Mouse (Mus musculus) T-helper 2 cell (primary cell): ENCODE measurements around the gene Tead1.

Experiments used
- in situ Hi-C: fragments of 300-600 bp; cut with MboI, MseI; formaldehyde crosslinking; loops from one replicate; pipeline ENCODE4 v1.15.1; 2025; ENCODE audit warnings: high pct_unique_total_duplicates

Gene Tead1

DNA sequence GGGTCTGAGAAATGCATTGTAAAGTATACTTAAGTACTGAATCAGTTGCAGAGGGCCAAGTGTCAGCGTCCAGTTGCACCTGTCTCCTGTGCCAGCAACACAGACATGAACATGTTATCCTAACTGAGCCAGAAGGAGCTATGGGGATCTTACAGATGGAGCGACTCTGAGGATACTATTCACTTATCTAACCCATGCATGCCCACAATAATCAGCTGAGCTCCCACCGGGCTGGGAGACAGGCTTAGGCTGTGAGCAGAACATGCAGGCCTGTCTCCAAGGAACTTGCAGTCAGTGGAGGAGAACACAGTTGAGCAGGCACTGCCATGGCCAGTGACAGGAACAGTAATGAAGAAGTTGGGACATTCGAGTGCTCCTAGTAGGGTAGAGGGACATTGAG is 42.7 kb downstream of the Tead1 start:
- in situ Hi-C loops = no loop called here

DNA sequence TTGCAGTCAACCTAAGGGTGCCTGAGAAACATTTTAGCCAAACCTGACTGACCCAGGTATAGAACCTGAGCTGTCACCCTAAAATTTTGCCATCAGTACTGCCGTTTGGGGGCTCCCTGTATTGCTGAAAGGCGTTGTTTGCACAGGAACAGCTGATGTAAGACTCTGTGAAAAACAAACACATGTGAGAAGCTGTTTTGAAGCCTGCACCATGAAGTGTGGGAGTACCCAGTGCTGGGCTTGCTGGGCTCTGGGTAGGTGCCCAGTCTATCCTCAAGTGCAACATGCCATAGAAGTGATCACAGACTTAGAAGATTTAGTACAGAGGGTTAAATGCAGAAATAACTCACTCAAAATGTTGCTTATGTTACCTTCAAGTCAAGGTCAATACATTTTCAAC is 49.3 kb downstream of the Tead1 start:
- in situ Hi-C loops = no loop called here

DNA sequence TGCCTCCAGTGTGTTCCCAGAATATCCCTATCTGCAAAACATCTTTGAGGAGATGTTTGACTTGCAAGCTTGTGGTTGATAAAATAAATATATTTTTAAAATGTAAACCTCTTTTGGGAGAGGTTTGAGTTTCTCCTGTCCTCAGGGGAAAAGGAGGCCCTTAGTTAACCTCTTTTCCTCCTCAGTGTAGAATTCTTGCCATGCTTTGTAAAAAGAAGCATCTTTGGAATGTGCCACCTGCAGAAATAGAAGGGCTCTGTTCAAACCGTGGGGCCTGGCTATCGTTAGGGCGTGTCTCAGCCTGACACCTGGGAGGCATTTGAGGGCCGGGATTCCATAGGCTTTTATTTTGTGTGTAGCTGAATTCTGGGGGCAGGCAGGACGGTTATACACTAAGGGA is 51.1 kb downstream of the Tead1 start:
- in situ Hi-C loops = no loop called here

DNA sequence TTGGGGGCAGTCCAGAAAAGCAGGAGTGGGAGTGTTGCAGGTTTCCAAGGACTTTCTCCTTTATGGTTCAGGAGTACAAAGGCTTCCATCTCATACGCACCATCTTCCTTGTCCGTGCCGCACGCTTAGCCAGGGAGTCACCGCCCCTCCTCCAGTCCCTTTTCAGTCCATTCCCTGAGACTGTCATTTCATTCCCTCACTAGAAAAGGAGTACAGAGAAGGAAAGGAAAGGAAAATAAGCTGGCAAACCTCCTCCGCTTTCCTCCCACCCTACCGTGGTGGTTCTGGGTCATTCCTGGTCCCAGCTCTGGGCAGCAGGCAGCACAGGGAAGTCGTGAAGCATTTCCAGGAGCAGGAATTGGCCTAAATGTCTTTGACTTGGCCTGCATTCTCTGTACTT is 52.5 kb downstream of the Tead1 start:
- in situ Hi-C loops = no loop called here

DNA sequence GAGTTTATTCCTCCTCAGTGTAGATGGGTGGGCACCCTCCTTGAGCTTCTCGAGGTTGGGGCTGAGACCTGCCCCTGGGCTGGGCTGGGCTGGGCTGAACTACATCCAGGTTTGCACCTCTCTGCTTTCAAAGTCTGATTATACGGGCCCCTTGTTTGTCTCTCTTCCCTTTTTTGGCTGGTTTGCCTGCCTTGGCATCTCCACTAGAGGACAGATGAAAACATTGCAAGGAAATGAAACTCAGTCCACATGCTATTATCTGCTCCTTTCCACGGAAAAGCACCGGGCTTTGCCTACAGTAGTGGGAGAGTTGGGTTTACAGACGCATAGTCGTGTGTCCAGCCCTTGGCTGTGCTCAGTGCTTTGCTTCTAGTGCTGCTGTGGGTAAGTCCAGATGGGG is 60.1 kb downstream of the Tead1 start:
- in situ Hi-C loops = no loop called here

DNA sequence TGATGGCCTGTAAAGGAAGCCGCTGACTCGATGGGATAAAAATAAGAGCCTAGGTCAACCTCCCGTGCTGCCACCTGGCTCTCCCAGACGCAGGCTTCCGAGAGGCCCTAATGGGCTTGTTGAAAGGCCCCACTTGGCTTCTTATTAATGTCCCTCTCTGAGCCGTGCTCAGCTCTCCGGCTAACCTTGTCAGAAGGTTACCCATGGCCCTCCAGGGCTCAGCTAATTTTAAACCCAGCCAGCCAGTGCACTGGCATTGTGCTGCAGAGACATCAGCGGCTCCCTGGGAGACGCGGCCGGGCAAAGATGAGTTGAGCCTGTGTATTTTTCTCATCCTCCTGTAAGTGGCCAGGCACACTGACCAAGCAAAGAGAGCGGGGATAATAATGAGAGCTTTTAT is 62.7 kb downstream of the Tead1 start:
- in situ Hi-C loops = no loop called here

DNA sequence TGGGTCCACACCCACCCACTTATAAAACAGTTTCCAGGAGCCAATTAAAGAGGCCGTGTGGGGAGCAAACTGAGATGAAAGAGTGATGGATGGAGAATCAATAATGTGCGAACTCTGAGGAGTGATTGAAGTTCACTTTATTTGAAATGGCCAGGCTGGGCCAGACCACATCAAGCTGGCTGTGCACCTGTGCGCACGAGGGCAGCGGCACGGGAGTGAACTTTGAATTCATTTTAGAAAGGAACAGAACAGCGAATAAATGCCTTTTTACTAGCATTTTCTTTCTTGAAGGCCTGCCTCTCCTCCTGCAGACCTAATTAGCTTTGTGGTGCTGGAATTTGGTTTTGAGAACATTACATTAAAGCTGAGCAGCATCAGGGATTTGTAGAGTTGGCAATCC is 63.9 kb downstream of the Tead1 start:
- in situ Hi-C loops = no loop called here

DNA sequence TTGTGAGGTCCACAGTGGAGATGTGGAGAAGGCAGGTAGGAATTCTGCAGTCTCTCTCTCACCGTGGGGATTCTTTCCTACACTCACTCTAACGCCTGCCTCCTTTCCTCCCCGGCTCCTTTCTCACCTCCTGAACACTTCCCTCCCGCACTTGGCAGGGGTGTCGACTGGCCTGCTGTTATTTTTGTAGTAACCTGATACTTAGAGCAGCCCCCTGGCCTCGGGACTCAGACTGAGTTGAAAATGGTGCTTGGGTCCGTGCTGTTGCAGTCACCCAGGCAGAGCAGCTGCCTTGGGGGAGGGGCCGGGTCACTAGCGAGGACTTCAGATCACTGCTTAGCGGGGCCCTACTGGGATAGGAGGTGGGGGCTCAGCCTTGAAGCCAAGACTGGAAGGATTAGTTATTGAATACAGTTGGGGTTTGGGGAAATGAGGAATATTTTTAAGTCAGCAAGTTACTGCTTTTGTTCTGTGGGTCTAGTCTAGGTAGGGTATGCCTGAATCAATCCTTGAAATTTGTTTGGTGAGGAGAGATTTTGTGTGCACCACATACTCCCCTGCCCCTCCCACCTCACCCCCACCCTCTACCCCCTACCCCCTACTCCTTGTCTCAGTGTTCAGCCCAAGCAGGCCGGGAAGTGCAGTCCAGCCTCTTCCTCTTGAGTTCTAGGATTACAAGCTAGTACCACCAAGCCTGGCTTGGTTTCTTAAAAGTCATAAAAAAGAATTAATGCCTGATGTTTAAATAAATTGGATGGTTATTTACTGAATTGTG is 64.7 kb downstream of the Tead1 start:
- in situ Hi-C loops = no loop called here

DNA sequence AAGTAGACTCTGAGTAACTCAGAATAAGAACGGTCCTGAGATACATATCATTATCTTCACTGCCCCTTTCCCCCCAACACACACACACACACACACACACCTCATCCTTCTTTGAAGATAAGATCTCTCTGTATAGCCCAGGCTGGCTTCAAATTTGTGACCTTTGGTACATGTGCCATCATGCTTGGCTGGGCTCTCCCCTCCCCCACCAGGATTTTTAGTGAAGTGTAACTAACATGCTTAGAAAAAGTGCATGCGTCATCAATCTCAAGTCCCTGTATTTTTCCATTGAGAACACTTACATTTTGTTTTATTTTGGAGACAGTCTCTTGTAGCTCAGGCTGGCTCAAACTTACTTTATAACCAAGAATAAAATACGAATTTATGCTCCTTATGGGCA is 68.1 kb downstream of the Tead1 start:
- in situ Hi-C loops = no loop called here

DNA sequence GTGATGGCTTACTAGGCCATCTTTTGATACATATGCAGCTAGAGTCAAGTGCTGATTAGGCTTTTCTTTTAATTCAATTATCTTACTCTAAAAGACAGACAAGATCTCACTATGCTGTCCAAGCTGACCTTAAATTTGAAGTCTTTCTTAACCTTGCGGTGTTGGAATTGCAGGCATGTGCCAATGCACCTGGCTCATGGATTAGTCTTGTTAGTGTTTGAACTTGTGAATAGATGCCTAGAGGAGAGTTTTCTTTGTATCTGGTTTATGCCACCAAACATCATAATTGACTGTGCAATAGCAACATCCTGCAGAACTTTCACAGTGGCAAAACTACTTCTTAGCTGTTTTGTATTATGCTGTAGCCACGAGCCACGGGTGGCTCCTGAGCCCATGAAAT is 68.7 kb downstream of the Tead1 start:
- in situ Hi-C loops = no loop called here

DNA sequence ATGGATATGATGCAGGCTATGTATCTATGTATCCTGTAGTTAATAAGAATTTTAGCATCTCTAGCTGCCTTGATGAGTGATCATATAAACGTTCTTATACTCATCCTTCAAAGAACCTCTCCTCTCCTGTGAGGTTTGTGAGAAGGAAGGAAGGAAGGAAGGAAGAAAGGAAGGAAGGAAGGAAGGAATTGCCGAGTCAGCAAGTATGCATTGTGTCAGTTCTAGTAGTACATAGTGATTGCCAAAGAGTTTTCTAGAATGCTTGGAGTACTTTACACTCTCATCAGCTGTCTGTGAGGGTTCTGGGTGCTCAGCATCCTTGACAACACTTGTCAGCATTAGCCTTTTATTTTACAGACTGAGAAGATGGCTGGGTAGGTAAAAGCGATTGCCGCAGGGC is 69.2 kb downstream of the Tead1 start:
- in situ Hi-C loops = no loop called here

DNA sequence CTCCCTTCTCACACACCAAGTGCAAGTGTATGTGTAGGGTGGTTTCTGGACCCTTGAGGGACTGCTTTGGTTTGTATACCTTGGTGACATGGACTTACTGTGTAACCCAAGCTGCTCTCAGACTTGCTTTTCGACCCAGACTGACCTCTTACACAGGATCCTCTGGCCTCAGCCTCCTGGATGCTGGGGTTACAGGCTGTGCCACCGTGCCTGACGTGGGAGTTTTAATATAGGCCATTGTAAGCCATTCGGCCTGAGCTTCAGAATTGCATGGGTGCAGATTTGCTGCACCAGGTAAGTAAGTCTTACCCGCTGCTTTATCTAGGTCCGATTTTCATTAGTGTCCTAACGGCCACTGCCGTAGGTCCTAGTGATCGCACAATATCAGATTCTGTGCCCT is 71.0 kb downstream of the Tead1 start:
- in situ Hi-C loops = no loop called here

DNA sequence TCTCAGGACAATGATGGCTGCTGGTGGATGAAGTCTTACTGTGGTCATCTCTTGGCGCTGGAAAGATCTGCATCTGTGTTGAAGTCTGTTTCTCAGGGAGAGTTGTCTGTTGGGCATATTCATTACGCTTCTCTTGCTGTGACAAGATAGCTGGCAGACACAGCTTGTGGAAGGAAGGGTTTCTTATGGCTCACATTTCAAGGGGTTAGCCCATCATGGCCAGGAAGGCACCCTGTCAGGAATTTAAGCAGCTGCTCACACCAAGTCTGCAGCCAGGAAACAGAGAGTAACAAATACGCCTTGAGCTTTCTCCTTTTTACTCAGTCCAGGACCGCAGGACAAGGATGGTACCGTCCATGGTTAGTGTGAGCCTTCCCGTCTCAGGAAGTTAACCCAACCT is 73.2 kb downstream of the Tead1 start:
- in situ Hi-C loops = no loop called here

DNA sequence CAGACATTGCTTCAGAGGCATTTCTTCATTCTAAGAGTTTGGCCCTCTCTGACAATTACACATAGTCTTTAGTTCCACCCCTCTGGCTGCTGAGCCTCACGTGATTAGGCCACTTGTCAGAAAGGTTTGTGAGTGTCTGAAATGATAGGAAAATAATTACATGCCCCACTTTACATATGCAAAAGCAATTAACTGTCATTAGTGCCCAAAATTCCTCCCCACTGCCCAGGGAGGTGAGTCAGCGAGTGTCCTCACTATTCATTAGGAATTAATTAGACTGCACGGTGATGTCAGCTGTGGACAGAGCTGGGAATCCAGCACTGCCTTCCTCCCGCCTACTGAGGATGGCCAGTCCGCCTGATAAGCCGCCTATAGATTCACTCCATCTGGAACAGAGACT is 74.2 kb downstream of the Tead1 start:
- in situ Hi-C loops = no loop called here

DNA sequence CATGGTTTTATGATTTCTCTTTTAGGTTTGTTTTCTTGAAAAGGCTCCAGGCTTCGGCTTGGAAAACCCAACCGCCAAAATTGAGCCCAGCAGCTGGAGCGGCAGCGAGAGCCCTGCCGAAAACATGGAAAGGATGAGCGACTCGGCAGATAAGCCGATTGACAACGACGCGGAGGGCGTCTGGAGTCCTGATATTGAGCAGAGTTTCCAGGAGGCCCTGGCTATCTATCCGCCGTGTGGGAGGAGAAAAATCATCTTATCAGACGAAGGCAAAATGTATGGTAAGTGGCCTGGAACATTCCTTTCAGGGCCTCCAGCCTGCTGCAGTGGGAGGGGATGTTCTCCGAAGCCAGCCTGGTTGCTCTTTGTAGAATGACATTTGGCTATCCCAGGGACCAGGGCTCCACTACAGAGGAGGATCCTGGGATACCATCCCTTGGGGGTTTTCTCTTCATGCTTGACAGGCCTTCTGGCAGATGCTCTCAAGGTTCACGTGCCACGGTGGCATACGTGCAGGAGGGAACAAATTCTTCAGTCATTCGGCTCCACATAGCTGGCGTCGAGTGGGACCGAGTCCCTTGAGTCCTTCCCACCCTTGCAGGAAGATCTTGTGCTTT is 80.3 kb downstream of the Tead1 start:
- in situ Hi-C loops = no loop called here

DNA sequence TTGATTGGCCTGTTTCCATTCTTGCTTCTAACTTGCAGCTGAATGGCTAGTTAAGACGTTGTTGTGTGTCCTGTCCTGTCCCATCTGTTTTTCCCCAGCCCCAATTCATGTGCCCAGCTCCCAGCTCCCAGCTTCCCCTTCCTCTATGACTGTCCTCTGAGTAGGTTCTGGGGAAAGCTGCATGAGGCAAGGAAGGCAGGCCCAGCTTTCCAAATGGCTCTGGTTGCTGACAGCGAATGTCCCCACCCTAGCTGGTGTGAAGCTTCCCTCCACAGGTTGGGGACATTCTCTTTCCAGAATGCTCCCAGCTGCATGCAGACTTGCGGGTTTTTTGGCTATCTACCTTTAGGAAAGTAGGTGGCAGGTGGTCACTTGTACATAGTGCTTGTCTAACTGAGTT is 81.2 kb downstream of the Tead1 start:
- in situ Hi-C loops = no loop called here

DNA sequence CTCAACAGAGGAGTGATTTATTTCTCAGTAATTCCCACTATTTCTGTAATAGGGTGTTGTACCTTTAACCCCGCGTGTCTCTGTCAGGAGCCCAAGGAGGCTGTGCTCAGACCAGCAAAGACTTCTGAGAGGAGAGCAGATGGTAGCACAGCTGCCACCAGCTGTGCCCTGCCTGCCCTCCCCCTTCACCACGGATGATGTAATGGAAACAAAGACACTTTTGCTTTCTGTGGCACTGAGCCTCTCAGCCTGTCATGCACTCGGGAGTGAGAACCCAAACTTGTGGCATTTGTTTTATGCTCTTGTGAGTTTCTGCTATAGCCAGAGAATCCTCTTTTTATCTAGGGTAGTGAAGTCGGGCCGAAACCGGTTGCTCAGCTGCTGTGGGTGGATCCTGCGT is 81.7 kb downstream of the Tead1 start:
- in situ Hi-C loops = no loop called here

DNA sequence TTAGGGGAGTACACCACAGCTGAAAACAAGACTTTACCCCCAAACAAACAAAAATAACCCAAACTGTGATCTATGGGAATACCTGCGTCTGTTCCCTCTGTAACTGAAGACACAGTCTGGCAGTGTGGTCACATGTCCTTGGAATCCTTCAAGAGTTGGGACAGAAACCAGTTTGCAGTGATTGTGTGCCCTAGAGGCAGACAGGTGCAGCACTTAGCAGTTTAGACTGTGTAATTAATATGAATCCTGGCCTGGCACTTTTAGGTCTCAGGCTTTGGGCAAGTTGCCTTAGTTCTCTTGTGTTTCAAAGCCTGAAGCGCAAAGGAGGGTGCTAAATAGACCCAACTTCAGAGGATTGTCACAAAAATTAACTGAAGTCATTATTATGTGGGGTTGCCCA is 83.8 kb downstream of the Tead1 start:
- in situ Hi-C loops = no loop called here

DNA sequence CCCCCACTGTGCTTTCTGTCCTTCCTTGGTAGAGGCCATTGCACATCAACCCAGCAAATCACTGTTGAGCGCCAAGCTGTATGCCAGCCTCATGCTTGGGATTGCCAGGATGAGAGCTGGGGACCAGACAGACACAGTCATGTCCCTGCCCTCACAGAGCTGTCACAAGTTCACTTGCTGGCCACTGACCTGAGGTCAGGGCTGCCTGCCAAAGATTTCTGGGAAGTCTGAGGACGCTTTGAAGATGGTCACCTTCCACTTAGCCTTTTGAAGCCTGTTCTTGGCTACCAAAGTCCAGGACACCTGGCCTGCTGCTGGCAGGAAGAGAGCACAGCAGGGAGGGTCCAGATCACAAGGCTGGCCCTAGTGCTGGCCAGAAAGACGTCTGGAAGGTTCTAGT is 84.4 kb downstream of the Tead1 start:
- in situ Hi-C loops = no loop called here

DNA sequence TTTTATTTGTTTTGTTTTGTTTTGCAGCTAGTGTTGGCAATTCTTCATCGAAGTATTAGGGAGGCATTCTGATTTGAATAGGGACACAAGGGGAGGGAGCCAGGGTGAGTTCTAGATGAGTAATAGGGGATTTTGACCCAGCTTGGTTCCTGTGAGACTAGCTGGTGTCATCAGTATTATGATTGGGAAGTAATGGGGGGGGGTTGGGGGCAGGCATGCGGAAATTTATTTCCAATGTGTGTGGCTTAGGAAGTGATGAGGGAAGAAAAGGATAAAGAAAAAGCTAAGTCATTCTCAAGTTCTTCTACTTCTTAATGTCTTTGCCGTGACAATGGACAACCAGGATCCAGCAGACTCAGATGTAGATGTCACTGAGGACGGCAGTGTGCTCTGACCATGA is 85.8 kb downstream of the Tead1 start:
- in situ Hi-C loops = no loop called here

DNA sequence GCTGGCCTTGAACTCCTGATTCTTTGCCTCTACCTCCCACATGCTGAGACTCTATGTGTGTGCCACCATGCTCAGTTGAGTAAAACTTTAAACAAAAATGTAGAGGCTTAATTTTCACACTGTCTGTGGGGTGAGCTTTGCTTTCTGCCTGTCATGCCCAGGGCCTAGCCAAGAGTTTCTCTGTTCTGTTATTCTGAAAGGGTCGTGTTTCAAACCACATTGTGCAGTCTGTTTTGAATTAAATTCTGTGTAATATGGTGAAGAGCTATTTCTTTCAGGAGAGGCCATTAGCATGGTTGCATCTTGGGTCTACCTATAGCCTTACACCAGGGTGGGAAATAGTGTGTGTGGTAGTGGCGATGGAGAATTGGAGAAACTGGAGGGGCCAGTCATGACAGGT is 90.7 kb downstream of the Tead1 start:
- in situ Hi-C loops = no loop called here

DNA sequence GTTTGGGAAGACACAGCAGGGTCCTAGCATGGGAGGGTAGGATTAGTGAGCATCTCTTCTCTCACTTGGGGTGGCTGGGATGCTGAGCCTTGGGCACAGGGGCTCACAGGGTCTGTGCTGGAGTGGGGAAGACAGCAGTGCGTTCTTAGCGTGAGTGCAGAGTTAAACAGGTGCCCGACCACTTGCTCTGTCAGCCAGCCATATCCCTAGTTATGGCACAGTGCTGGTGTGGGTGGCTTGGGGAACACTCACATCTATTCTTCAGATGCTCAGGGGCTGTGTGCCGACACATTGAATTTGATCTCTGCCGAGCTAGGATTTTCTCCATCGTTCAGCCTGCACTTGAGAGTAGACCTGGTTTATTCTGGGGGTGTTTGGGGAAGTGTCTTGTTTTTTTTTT is 92.3 kb downstream of the Tead1 start:
- in situ Hi-C loops = no loop called here

DNA sequence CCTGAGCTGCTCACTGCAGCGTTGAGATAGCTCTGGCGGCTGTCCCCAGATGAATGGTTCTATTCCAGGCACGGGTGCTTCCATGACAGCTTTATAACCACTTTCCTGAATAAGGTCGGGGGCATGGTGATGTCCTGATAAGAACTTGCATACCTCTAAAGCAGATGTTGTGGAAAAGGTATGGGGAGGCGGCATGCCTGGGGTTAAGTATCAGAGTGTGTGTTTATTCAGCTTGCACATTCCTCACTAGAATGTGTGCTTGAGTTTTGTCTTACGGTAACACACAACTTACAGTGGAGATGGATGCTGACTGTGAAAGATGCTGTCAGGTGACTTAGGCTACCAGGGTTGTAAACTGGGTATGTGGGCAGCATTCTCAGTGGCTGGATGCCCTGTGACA is 93.7 kb downstream of the Tead1 start:
- in situ Hi-C loops = no loop called here

DNA sequence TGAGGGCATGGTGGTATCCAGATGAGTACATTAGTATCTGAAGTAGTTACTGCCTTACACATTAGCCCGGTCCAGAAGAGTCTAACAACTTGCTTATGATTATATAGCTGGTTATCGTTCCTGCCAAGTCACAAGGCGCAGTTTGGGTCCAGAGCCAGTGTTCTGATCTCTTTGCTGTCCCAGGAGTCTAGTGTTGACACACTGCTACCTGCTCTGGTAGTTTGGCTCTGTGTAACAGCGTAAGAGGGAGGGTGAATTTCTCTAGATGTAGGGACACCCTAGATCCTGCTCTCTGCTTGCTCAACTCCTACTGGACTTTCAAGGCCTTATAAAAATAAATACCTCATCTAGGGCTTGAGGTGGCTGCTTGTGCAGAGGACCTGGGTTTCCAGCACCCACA is 94.5 kb downstream of the Tead1 start:
- in situ Hi-C loops = no loop called here
